Mouse (Mus musculus) lung, postnatal 0 days (tissue): ENCODE results near the gene Shroom2.

ENCODE experiments used
- CTCF ChIP-seq: IDR thresholded peaks from 2 replicates; pipeline ENCODE4 v1.5.1; 2016; ENCODE audit warnings: antibody characterized with exemption, mild to moderate bottlenecking
- EP300 ChIP-seq: IDR thresholded peaks from 2 replicates; pipeline ENCODE4 v1.6.1; 2016; ENCODE audit warnings: antibody characterized with exemption, mild to moderate bottlenecking, control low read depth

GRCm38 (mm10) chrX:152716693-152717092 lies 52.6 kb downstream of the Shroom2 start:
- TF ChIP-seq CTCF = no peak
- no peak for TF ChIP-seq EP300
